Mouse (Mus musculus) bone marrow macrophage, adult 2 months (primary cell): Measurements from ENCODE around the gene Zbtb8a. TPM values are rescaled to one million over a fixed set of nuclear protein-coding genes. Genes with fewer than 3 reads are reported as not detected.

Experiments
- H3K27ac ChIP-seq: 2 replicates; pipeline ENCODE4 v1.5.1; 2012; ENCODE audit warnings: low read depth, low read length; ENCODE audit not compliant: insufficient read depth
- H3K4me1 ChIP-seq: 2 replicates; pipeline ENCODE4 v1.6.1; 2012; ENCODE audit warnings: low read length; ENCODE audit not compliant: control insufficient read depth, insufficient read depth
- H3K4me3 ChIP-seq: 2 replicates; pipeline ENCODE4 v1.5.1; 2012; ENCODE audit warnings: mild to moderate bottlenecking, low read length, moderate library complexity; ENCODE audit not compliant: insufficient read depth
- CTCF ChIP-seq: IDR thresholded peaks from 2 replicates; pipeline ENCODE4 v1.5.1; 2012; ENCODE audit warnings: low read depth, mild to moderate bottlenecking, low read length, moderate library complexity
- POLR2A ChIP-seq: IDR thresholded peaks from 2 replicates; pipeline ENCODE4 v1.6.1; 2012; ENCODE audit warnings: mild to moderate bottlenecking, low read depth, low read length, borderline replicate concordance
- polyA plus RNA-seq: library from polyadenylated mRNA; stranded (reverse); fragments of >200 nt; gene quantifications from 2 replicates; pipeline ENCODE4 v1.2.4, GENCODE M21; 2012; ENCODE audit not compliant: missing spikeins, insufficient read depth, insufficient read length

Gene Zbtb8a
- polyA plus RNA-seq, 1 experiment = 4.4 TPM

- Histone ChIP-seq H3K4me3 (no peak overlapping the region), H3K4me1 (no peaks in the 10 kb centered on the region), H3K27ac (no peak overlapping the region)
- TF ChIP-seq POLR2A (no peak), CTCF (no peak)
Observed at GRCm38 (mm10) chr4:129390936-129391557, 13.1 kb upstream of the Zbtb8a start.

- no peak overlapping the region for H3K27ac ChIP-seq
- H3K4me3 ChIP-seq = no peak overlapping the region
- H3K4me1 ChIP-seq = peaks cover 2% of the 10 kb centered on the region; the same call in 1 of the 2 replicates
- TF ChIP-seq CTCF (no peak), POLR2A (no peak)
Observed at GRCm38 (mm10) chr4:129390216-129390743, 12.4 kb upstream of the Zbtb8a start.

- no peak overlapping the region for H3K27ac ChIP-seq
- peaks cover 2% of the 10 kb centered on the region; the same call in 1 of the 2 replicates for H3K4me1 ChIP-seq
- TF ChIP-seq CTCF (no peak), POLR2A (no peak)
- H3K4me3 ChIP-seq = no peak overlapping the region
Observed at GRCm38 (mm10) chr4:129388404-129388803, 10.5 kb upstream of the Zbtb8a start.

GRCm38 (mm10) chr4:129386989-129387388 lies 9.1 kb upstream of the Zbtb8a start:
- H3K4me1 ChIP-seq = peaks cover 2% of the 10 kb centered on the region; the same call in 1 of the 2 replicates
- TF ChIP-seq CTCF (no peak), POLR2A (no peak)
- no peak overlapping the region for H3K4me3 ChIP-seq
- H3K27ac ChIP-seq = no peak overlapping the region

- TF ChIP-seq CTCF = no peak
- no peak for TF ChIP-seq POLR2A
- Histone ChIP-seq H3K27ac (no peak overlapping the region), H3K4me3 (no peak overlapping the region), H3K4me1 (peaks cover 2% of the 10 kb centered on the region; the same call in 1 of the 2 replicates)
Observed at GRCm38 (mm10) chr4:129386269-129386946, 8.5 kb upstream of the Zbtb8a start.

- H3K4me1 ChIP-seq = peaks cover 2% of the 10 kb centered on the region; the same call in 1 of the 2 replicates
- no peak overlapping the region for H3K4me3 ChIP-seq
- no peak for TF ChIP-seq CTCF
- no peak for TF ChIP-seq POLR2A
- no peak overlapping the region for H3K27ac ChIP-seq
Observed at GRCm38 (mm10) chr4:129385685-129386084, 7.8 kb upstream of the Zbtb8a start.

DNA sequence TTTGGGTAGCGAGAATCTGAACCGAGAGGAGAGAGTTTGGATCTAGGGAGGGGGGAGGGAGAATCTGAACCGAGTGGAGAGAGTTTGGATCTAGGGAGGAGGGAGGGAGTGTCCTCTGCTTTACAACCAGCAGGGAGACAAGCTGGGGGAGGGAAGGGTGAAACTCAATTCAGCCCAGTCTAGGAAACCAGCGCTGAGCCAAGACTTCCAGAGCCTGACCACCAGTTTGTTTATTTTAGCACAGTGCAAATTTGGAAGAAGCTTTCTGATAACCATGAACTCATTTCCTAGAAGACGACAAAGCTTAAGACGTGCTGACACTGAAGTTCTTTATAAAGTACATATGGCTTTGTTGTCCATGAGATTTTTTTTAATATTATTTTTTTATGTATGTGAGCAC lies 6.5 kb upstream of the Zbtb8a start:
- Histone ChIP-seq H3K4me1 (peaks cover 2% of the 10 kb centered on the region; the same call in 1 of the 2 replicates), H3K4me3 (no peak overlapping the region), H3K27ac (no peak overlapping the region)
- TF ChIP-seq CTCF (no peak), POLR2A (no peak)

DNA sequence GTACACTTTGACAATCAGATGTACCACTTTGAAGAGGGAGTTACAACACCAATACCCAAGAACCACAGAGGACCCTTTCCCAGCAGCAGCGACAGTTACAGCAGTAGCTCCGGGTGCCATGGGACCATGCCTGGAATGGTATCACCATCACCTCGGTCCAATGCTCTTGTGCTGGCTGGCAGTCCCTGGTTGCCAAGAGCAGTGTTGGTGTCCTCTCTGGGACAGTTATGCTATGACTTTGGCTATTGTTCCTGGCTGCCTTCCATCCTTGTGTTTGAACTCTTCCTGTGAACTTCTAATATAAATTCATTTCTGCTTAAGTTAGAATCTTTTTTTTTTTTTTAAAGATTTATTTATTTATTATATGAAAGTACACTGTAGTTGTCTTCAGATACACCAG lies 5.7 kb upstream of the Zbtb8a start:
- peaks cover 2% of the 10 kb centered on the region; the same call in 1 of the 2 replicates for H3K4me1 ChIP-seq
- H3K27ac ChIP-seq = no peak overlapping the region
- H3K4me3 ChIP-seq = no peak overlapping the region
- TF ChIP-seq CTCF = no peak
- TF ChIP-seq POLR2A = no peak

DNA sequence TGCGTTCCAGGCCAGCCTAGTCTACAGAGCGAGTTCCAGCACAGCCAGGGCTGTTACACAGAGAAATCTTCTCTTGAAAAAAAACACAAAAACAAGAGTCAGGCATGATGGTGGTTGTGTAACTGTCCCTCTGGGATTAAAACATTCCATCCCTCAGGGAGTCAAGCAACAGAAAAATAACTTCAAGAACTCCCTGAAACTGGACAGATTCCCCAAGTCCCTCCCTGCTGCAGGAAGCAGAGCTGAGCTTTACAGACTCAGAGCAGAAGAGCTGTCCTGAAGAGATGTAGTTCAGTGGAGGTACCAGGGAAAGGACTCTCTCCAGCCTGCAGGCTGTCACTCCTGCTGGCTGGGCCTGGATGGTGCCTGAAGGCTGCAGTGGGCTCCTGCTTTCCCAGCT lies 4.6 kb upstream of the Zbtb8a start:
- H3K4me3 ChIP-seq = no peak overlapping the region
- H3K4me1 ChIP-seq = peaks cover 2% of the 10 kb centered on the region; the same call in 1 of the 2 replicates
- TF ChIP-seq POLR2A = no peak
- no peak for TF ChIP-seq CTCF

GRCm38 (mm10) chr4:129382029-129382428 lies 4.1 kb upstream of the Zbtb8a start:
- no peak overlapping the region for H3K27ac ChIP-seq
- no peak overlapping the region for H3K4me3 ChIP-seq
- TF ChIP-seq POLR2A = no peak
- no peak for TF ChIP-seq CTCF
- H3K4me1 ChIP-seq = peaks cover 2% of the 10 kb centered on the region; the same call in 1 of the 2 replicates

More for the DNA sequence above, 4.6 kb upstream of the Zbtb8a start:
- H3K27ac ChIP-seq = no peak overlapping the region

- no peak for TF ChIP-seq CTCF
- no peak for TF ChIP-seq POLR2A
- H3K4me3 ChIP-seq = no peak overlapping the region
- H3K27ac ChIP-seq = no peak overlapping the region
- H3K4me1 ChIP-seq = peaks cover 2% of the 10 kb centered on the region; the same call in 1 of the 2 replicates
Observed at GRCm38 (mm10) chr4:129381148-129381547, 3.2 kb upstream of the Zbtb8a start.
